Mouse (Mus musculus) urinary bladder, postnatal 4 days (tissue): ENCODE data around the gene Cdk1.
"Not testable (repeated sequence)": the region's sequence is repeated elsewhere in the genome, so short reads cannot be mapped to it uniquely, and the experiment has no call there.

ENCODE experiments used
- DNase-seq, 2 experiments: peaks; one replicate each; pipeline ENCODE4 v3.0.0; 2021 to 2022; ENCODE audit warnings: low spot score in 2 of 2

The Cdk1 gene

GRCm38 (mm10) chr10:69352212-69353085, at the start of gene Cdk1:
TSS of gene Cdk1 (minus strand) at chr10:69352938.
- peak; percentile 96 to 97 for DNase-seq

- no peak for DNase-seq
These were observed 47.2 kb upstream of the Cdk1 start for GRCm38 (mm10) chr10:69399814-69400385.

- peak in 1 of 2 experiments; percentile 31 for DNase-seq
These were observed 46.2 kb upstream of the Cdk1 start, which contains the start of gene Ank3 for GRCm38 (mm10) chr10:69398763-69399590. TSS of gene Ank3 (plus strand) at chr10:69398773.

GRCm38 (mm10) chr10:69398197-69398762, 45.5 kb upstream of the Cdk1 start:
- DNase-seq = no peak

GRCm38 (mm10) chr10:69389511-69389910, 36.8 kb upstream of the Cdk1 start:
- no peak for DNase-seq

GRCm38 (mm10) chr10:69386767-69387166, 34.0 kb upstream of the Cdk1 start:
- DNase-seq = no peak

GRCm38 (mm10) chr10:69385136-69385535, 32.4 kb upstream of the Cdk1 start:
- DNase-seq = no peak

GRCm38 (mm10) chr10:69384640-69385039, 31.9 kb upstream of the Cdk1 start:
- no peak for DNase-seq

GRCm38 (mm10) chr10:69383186-69383585, 30.4 kb upstream of the Cdk1 start:
- no peak for DNase-seq

- no peak for DNase-seq
These were observed 22.4 kb upstream of the Cdk1 start for GRCm38 (mm10) chr10:69375154-69375553.

- no peak for DNase-seq
These were observed 21.2 kb upstream of the Cdk1 start for GRCm38 (mm10) chr10:69373796-69374550.

- no peak for DNase-seq
These were observed 19.3 kb upstream of the Cdk1 start for GRCm38 (mm10) chr10:69372061-69372460.

GRCm38 (mm10) chr10:69371441-69371840, 18.7 kb upstream of the Cdk1 start:
- DNase-seq = no peak

GRCm38 (mm10) chr10:69369321-69369720, 16.6 kb upstream of the Cdk1 start:
- DNase-seq = no peak

- no peak for DNase-seq
These were observed 14.2 kb upstream of the Cdk1 start for GRCm38 (mm10) chr10:69366877-69367387.

GRCm38 (mm10) chr10:69366208-69366607, 13.5 kb upstream of the Cdk1 start:
- DNase-seq = peak in 1 of 2 experiments; percentile 25

- DNase-seq = no peak
These were observed 6.9 kb upstream of the Cdk1 start for GRCm38 (mm10) chr10:69359666-69360065.

- not testable (repeated sequence) for DNase-seq
These were observed 345 bp upstream of the Cdk1 start for GRCm38 (mm10) chr10:69353086-69353479.

- no peak for DNase-seq
These were observed 911 bp downstream of the Cdk1 start for GRCm38 (mm10) chr10:69351842-69352211.

- peak in 1 of 2 experiments; percentile 43 for DNase-seq
These were observed 1.5 kb downstream of the Cdk1 start for GRCm38 (mm10) chr10:69351071-69351841.
